Mouse (Mus musculus): ENCODE measurements around the gene Josd1. TPM values are rescaled to one million over a fixed set of nuclear protein-coding genes. Genes with fewer than 3 reads are reported as not detected.

Josd1 gene
- polyA plus RNA-seq (2016; fragmentation: Nextera tagmentation; extraction: Ambion mirVana) = 17.6 and 18.9 TPM in 2 replicates

DNA sequence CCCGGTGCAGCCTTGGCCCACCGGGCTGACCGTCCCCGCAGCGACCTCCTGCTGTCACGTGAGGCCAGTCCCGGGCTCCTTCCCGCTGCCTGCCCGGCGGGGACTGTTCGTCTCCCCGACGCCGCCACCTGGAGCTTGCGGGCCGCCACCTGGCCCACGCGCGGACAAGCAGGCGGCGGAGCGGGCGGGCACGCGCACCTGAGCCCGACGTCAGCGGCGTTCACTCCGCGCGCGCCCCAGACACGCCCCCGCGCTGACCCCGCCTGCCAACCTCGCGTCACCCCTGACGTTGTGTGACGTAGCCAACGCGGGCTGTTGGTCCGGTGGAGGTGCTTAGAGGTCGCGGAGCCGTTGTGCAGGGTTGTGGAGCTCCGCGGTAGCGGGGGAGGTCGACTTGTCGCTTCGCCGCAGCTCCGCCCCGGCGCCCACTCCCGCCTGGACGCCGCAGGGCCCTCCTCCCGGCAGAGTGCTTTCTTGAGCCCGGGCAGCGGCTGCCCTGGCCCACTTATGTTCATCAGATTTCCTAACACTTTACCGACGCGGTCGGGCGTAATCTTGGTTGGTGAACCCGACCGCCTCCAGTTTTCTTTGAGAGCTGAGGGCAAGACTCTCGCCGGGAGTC, at the start of gene Josd1:
TSS of gene Josd1 (minus strand) at position 274 of the 622 bp plus-strand sequence.
- Histone ChIP-seq H3K36me3 (no peaks in the 10 kb centered on the region), H3K9me3 (replicated peaks) (no peaks in the 10 kb centered on the region), H3K4me3 (peak within 1 kb of the TSS; percentile 97), H3K27ac (replicated peaks) (peak within 1 kb of the TSS; percentile 94), H3K4me1 (peaks cover 75% of the 10 kb centered on the region), H3K27me3 (ENCODE audit: low read depth, poor library complexity, severe bottlenecking) (no peaks in the 10 kb centered on the region)
- under 1% methylated on average over 72 of the region's 72 CpGs for WGBS
- DNase-seq (ENCODE audit: low spot score) = peak; percentile 96

- Histone ChIP-seq H3K36me3 (peaks cover 86% of the 10 kb centered on the region), H3K4me1 (no peaks in the 10 kb centered on the region), H3K27ac (replicated peaks) (no peak overlapping the region), H3K4me3 (no peak overlapping the region), H3K27me3 (ENCODE audit: low read depth, poor library complexity, severe bottlenecking) (no peaks in the 10 kb centered on the region), H3K9me3 (replicated peaks) (no peaks in the 10 kb centered on the region)
- DNase-seq (ENCODE audit: low spot score) = no peak
- 85% methylated on average over 8 of the region's 8 CpGs for WGBS
These were observed 46.6 kb upstream of the Josd1 start for GRCm38 (mm10) chr15:79734311-79734710.

DNA sequence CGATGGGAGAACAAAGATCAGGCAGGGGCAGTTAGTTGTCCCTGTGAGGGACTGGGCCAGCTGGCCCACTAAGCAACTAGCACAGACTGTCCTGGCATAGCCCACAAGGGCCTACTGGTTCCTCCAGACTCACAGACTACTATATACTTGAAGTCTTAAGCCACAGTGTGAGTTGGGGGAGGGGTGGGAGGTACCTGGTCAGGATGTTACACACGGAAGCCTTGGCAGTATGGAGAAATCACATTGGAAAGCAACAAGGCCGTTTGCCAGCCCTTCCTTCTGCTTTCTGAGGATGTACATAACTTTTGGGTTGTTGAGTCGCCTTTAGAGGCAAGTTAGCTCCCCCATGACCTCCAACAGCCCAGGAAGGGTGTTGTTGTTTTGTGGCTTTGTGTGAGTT, 45.9 kb upstream of the Josd1 start:
- H3K36me3 ChIP-seq = peaks cover 86% of the 10 kb centered on the region
- no peaks in the 10 kb centered on the region for H3K27me3 ChIP-seq (ENCODE audit: low read depth, poor library complexity, severe bottlenecking)
- WGBS = 77% methylated on average over 4 of the region's 4 CpGs
- DNase-seq (ENCODE audit: low spot score) = no peak
- no peak overlapping the region for H3K27ac ChIP-seq (replicated peaks)
- no peak overlapping the region for H3K4me3 ChIP-seq
- H3K4me1 ChIP-seq = no peaks in the 10 kb centered on the region
- H3K9me3 ChIP-seq (replicated peaks) = no peaks in the 10 kb centered on the region

GRCm38 (mm10) chr15:79733192-79733591, 45.5 kb upstream of the Josd1 start:
- no peak overlapping the region for H3K4me3 ChIP-seq

GRCm38 (mm10) chr15:79731554-79731953, 43.8 kb upstream of the Josd1 start:
- Histone ChIP-seq H3K27me3 (ENCODE audit: low read depth, poor library complexity, severe bottlenecking) (no peaks in the 10 kb centered on the region), H3K4me1 (no peaks in the 10 kb centered on the region), H3K27ac (replicated peaks) (no peak overlapping the region), H3K36me3 (peaks cover 86% of the 10 kb centered on the region), H3K4me3 (no peak overlapping the region), H3K9me3 (replicated peaks) (no peaks in the 10 kb centered on the region)
- no peak for DNase-seq (ENCODE audit: low spot score)
- 89% methylated on average over 7 of the region's 7 CpGs for WGBS

More at GRCm38 (mm10) chr15:79733192-79733591, 45.5 kb upstream of the Josd1 start:
- Histone ChIP-seq H3K4me1 (no peaks in the 10 kb centered on the region), H3K27me3 (ENCODE audit: low read depth, poor library complexity, severe bottlenecking) (no peaks in the 10 kb centered on the region), H3K9me3 (replicated peaks) (no peaks in the 10 kb centered on the region), H3K36me3 (peaks cover 86% of the 10 kb centered on the region), H3K27ac (replicated peaks) (no peak overlapping the region)
- no peak for DNase-seq (ENCODE audit: low spot score)
- 96% methylated on average over 8 of the region's 8 CpGs for WGBS

- Histone ChIP-seq H3K36me3 (peaks cover 91% of the 10 kb centered on the region), H3K27ac (replicated peaks) (0 out of 2 replicates have a peak overlapping the region, but pooled peaks have one; percentile 9), H3K4me1 (no peaks in the 10 kb centered on the region), H3K4me3 (no peak overlapping the region), H3K9me3 (replicated peaks) (no peaks in the 10 kb centered on the region), H3K27me3 (ENCODE audit: low read depth, poor library complexity, severe bottlenecking) (no peaks in the 10 kb centered on the region)
- 95% methylated on average over 10 of the region's 10 CpGs for WGBS
- DNase-seq (ENCODE audit: low spot score) = no peak
These were observed 41.1 kb upstream of the Josd1 start for GRCm38 (mm10) chr15:79728731-79729388.

- Histone ChIP-seq H3K9me3 (replicated peaks) (no peaks in the 10 kb centered on the region), H3K4me1 (no peaks in the 10 kb centered on the region), H3K27ac (replicated peaks) (no peak overlapping the region), H3K36me3 (peaks cover 85% of the 10 kb centered on the region), H3K27me3 (ENCODE audit: low read depth, poor library complexity, severe bottlenecking) (no peaks in the 10 kb centered on the region), H3K4me3 (no peak overlapping the region)
- 53% methylated on average over 5 of the region's 5 CpGs for WGBS
- DNase-seq (ENCODE audit: low spot score) = no peak
These were observed 40.6 kb upstream of the Josd1 start for GRCm38 (mm10) chr15:79728311-79728710.

GRCm38 (mm10) chr15:79727840-79728239, 40.1 kb upstream of the Josd1 start:
- no peaks in the 10 kb centered on the region for H3K4me1 ChIP-seq
- 82% methylated on average over 6 of the region's 6 CpGs for WGBS
- no peak for DNase-seq (ENCODE audit: low spot score)
- no peak overlapping the region for H3K27ac ChIP-seq (replicated peaks)
- no peak overlapping the region for H3K4me3 ChIP-seq
- H3K27me3 ChIP-seq (ENCODE audit: low read depth, poor library complexity, severe bottlenecking) = no peaks in the 10 kb centered on the region
- no peaks in the 10 kb centered on the region for H3K9me3 ChIP-seq (replicated peaks)
- H3K36me3 ChIP-seq = peaks cover 81% of the 10 kb centered on the region

- H3K36me3 ChIP-seq = peaks cover 80% of the 10 kb centered on the region
- no peak overlapping the region for H3K4me3 ChIP-seq
- DNase-seq (ENCODE audit: low spot score) = no peak
- WGBS = 93% methylated on average over 11 of the region's 11 CpGs
- no peaks in the 10 kb centered on the region for H3K9me3 ChIP-seq (replicated peaks)
- H3K27me3 ChIP-seq (ENCODE audit: low read depth, poor library complexity, severe bottlenecking) = no peaks in the 10 kb centered on the region
- no peaks in the 10 kb centered on the region for H3K4me1 ChIP-seq
- H3K27ac ChIP-seq (replicated peaks) = no peak overlapping the region
These were observed 37.6 kb upstream of the Josd1 start for GRCm38 (mm10) chr15:79725190-79725789.

GRCm38 (mm10) chr15:79723439-79723838, 35.7 kb upstream of the Josd1 start:
- WGBS = 36% methylated on average over 1 of the region's 1 CpGs
- H3K27ac ChIP-seq (replicated peaks) = no peak overlapping the region
- DNase-seq (ENCODE audit: low spot score) = no peak
- no peaks in the 10 kb centered on the region for H3K9me3 ChIP-seq (replicated peaks)
- H3K4me1 ChIP-seq = no peaks in the 10 kb centered on the region
- H3K4me3 ChIP-seq = no peak overlapping the region
- peaks cover 81% of the 10 kb centered on the region for H3K36me3 ChIP-seq
- no peaks in the 10 kb centered on the region for H3K27me3 ChIP-seq (ENCODE audit: low read depth, poor library complexity, severe bottlenecking)

DNA sequence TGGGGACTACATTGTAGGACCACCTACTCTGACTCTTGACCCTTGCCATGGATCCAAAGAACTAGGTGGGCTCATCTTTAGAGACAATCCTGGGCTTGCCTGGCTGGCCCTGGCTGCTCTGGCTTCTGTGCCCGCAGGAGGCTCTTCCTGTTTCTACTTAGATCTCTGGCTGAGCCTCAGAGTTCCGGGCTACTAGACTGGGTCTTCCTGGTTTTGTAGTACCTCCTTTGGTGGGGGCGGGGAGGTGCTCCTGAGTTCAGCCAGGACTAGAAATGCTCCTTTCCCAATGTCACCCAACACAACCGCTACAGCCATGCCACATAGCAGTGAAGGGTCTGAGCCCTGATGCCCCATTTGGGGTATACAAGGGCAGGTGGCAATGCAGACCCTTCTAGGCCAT, 33.1 kb upstream of the Josd1 start:
- Histone ChIP-seq H3K4me1 (no peaks in the 10 kb centered on the region), H3K36me3 (peaks cover 81% of the 10 kb centered on the region), H3K27me3 (ENCODE audit: low read depth, poor library complexity, severe bottlenecking) (no peaks in the 10 kb centered on the region), H3K9me3 (replicated peaks) (no peaks in the 10 kb centered on the region), H3K27ac (replicated peaks) (no peak overlapping the region), H3K4me3 (no peak overlapping the region)
- whole genome bisulfite sequencing = 83% methylated on average over 4 of the region's 4 CpGs
- DNase-seq (ENCODE audit: low spot score) = no peak

DNA sequence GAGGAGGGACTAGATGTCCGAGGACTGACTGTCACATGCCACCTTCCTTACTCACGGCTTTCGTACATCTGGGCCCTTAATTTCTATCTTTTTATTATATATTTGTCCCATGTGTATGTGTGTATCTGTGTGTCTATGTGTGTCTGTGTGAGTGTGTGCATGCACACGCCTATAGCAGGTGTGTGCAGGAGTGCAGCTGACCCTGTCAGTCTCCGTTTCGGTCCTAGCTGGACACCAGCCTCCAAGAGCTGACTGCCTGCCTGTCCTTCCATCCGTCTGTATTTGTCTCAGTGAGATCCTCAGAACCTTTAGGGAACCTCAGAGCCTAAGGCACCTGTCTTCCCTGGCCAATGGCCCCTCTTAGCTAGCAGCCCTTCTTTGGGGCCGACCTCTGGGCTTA, 32.5 kb upstream of the Josd1 start:
- Histone ChIP-seq H3K4me3 (no peak overlapping the region), H3K9me3 (replicated peaks) (no peaks in the 10 kb centered on the region), H3K4me1 (no peaks in the 10 kb centered on the region), H3K36me3 (peaks cover 81% of the 10 kb centered on the region), H3K27ac (replicated peaks) (no peak overlapping the region), H3K27me3 (ENCODE audit: low read depth, poor library complexity, severe bottlenecking) (no peaks in the 10 kb centered on the region)
- DNase-seq (ENCODE audit: low spot score) = no peak
- 93% methylated on average over 8 of the region's 8 CpGs for WGBS

DNA sequence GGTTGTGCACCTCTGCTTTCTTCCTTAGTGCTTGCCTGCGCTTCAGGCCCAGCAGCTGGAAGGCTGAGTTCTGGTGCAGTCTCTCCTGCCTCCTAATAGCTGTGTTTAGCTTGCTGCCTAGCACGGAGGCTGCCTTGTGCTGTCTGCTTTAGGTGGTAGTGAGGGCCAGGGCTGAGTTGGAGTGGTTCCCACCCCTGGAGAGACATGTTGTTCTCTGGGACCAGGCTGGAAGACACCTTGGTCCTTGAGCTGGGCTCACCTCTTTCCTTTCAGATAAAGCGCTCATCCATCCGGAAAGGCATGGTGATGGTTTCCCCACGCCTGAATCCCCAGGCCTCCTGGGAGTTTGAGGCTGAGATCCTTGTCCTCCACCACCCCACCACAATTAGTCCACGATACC, 29.0 kb upstream of the Josd1 start:
- DNase-seq (ENCODE audit: low spot score) = no peak
- H3K27ac ChIP-seq (replicated peaks) = no peak overlapping the region
- H3K4me3 ChIP-seq = no peak overlapping the region
- peaks cover 98% of the 10 kb centered on the region for H3K36me3 ChIP-seq
- H3K9me3 ChIP-seq (replicated peaks) = no peaks in the 10 kb centered on the region
- 88% methylated on average over 6 of the region's 6 CpGs for WGBS
- H3K27me3 ChIP-seq (ENCODE audit: low read depth, poor library complexity, severe bottlenecking) = no peaks in the 10 kb centered on the region
- H3K4me1 ChIP-seq = no peaks in the 10 kb centered on the region
